Mouse (Mus musculus) midbrain, postnatal 0 days (tissue): ENCODE measurements around the gene Kctd17. TPM values are rescaled to one million over a fixed set of nuclear protein-coding genes. Genes with fewer than 3 reads are reported as not detected.

Source experiments
- ATAC-seq: fragments of 200-750 bp; cut with Nextera tagmentation; 2 replicates; pipeline ENCODE4 v1.8.0; 2017; ENCODE audit warnings: moderate number of reproducible peaks, mild to moderate bottlenecking, moderate TSS enrichment, moderate library complexity; ENCODE audit not compliant: low FRiP score
- DNase-seq: peaks from one replicate; pipeline ENCODE4 v3.0.0-alpha.2; 2015; ENCODE audit warnings: low spot score
- H3K27ac ChIP-seq: fragments of 300-500 bp; sonication (generic); 2 replicates; pipeline ENCODE4 v1.5.1; 2014; ENCODE audit warnings: low read depth, mild to moderate bottlenecking, low read length, mixed read lengths
- H3K27me3 ChIP-seq: fragments of 300-500 bp; sonication (generic); 2 replicates; pipeline ENCODE4 v1.6.1; 2014; ENCODE audit warnings: low read length, control low read depth, mixed read lengths; ENCODE audit not compliant: insufficient read depth
- H3K36me3 ChIP-seq: fragments of 300-500 bp; sonication (generic); 2 replicates; pipeline ENCODE4 v1.6.1; 2014; ENCODE audit warnings: low read length, control low read depth, mixed read lengths; ENCODE audit not compliant: insufficient read depth
- H3K4me1 ChIP-seq: fragments of 300-500 bp; sonication (generic); 2 replicates; pipeline ENCODE4 v1.6.1; 2014; ENCODE audit warnings: mild to moderate bottlenecking, control low read depth, antibody characterized with exemption, low read length, mixed read lengths; ENCODE audit not compliant: insufficient read depth
- H3K4me2 ChIP-seq: fragments of 300-500 bp; sonication (generic); 2 replicates; pipeline ENCODE4 v1.6.1; 2014; ENCODE audit warnings: low read depth, mild to moderate bottlenecking, low read length, mixed read lengths; ENCODE audit not compliant: poor library complexity, severe bottlenecking
- H3K4me3 ChIP-seq: fragments of 300-500 bp; sonication (generic); 2 replicates; pipeline ENCODE4 v1.5.1; 2014; ENCODE audit warnings: low read depth, mild to moderate bottlenecking, low read length, moderate library complexity
- H3K9ac ChIP-seq: fragments of 300-500 bp; sonication (generic); replicated peaks from 2 replicates; pipeline ENCODE4 v1.6.1; 2014; ENCODE audit warnings: mild to moderate bottlenecking, low read length, moderate library complexity, mixed read lengths; ENCODE audit not compliant: poor library complexity, severe bottlenecking
- H3K9me3 ChIP-seq: fragments of 300-500 bp; sonication (generic); 2 replicates; pipeline ENCODE4 v1.6.1; 2016; ENCODE audit warnings: low read length, control low read depth
- CTCF ChIP-seq: IDR thresholded peaks from 2 replicates; pipeline ENCODE4 v1.5.1; 2016; ENCODE audit warnings: antibody characterized with exemption, mild to moderate bottlenecking
- whole genome bisulfite sequencing: fragments of 180-500 bp; shearing (Covaris S2); extraction: QIAGEN DNeasy Blood & Tissue Kit; methylation state at CpG from one replicate; pipeline ENCODE4 v1.1.7; 2014; 5-methylcytosine and 5-hydroxymethylcytosine counted together
- polyA plus RNA-seq: library from polyadenylated mRNA; unstranded; fragments of >200 nt; fragmentation: Nextera tagmentation; extraction: Ambion mirVana; gene quantifications from 2 replicates; pipeline ENCODE4 v1.2.1, GENCODE M21; 2015
- total RNA-seq: library from RNA; depleted of rRNA; stranded (reverse); fragments of >200 nt; gene quantifications from 2 replicates; pipeline ENCODE4 v1.2.3, GENCODE M21; 2014

The Kctd17 gene
- total and polyA plus RNA-seq, 2 experiments from 2014 or later = 152 to 164 TPM

- Histone ChIP-seq H3K4me2 (no peak overlapping the region), H3K4me3 (no peak overlapping the region), H3K9ac (no peak overlapping the region), H3K27me3 (no peaks in the 10 kb centered on the region), H3K27ac (no peak overlapping the region), H3K36me3 (no peaks in the 10 kb centered on the region), H3K4me1 (no peaks in the 10 kb centered on the region), H3K9me3 (no peaks in the 10 kb centered on the region)
- DNase-seq (peak; percentile 42), ATAC-seq (no peak)
- 71% methylated on average over 3 of the region's 3 CpGs for WGBS
- no peak for TF ChIP-seq CTCF
These were observed 47.3 kb downstream of the Kctd17 start for GRCm38 (mm10) chr15:78475604-78476031.

DNA sequence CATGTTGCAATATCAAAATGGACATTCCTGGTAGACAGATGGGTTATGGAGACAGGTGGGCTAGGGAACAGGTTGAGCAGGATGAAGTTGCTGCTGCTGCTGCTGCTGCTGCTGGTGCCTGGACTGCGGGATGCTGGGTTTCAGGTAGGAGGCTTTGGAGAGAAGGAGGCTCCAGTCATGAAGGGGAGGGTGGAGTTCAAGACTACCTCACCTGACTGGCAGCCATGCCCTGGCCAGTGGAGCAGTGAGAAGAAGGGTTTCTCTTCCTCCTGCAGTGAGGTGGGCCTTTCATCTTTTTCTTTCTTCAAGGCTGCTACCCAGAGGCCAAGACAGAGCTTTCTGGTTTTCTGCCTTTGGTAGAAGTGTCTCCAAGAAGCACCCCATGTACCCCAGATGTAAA is 48.5 kb downstream of the Kctd17 start:
- Histone ChIP-seq H3K27me3 (no peaks in the 10 kb centered on the region), H3K4me3 (no peak overlapping the region), H3K9me3 (no peaks in the 10 kb centered on the region), H3K4me1 (no peaks in the 10 kb centered on the region), H3K36me3 (no peaks in the 10 kb centered on the region), H3K4me2 (no peak overlapping the region), H3K27ac (no peak overlapping the region), H3K9ac (no peak overlapping the region)
- no peak for TF ChIP-seq CTCF
- ATAC-seq = no peak
- no peak for DNase-seq
- WGBS = 86% methylated on average over 1 of the region's 1 CpGs

GRCm38 (mm10) chr15:78478073-78478472 is 49.7 kb downstream of the Kctd17 start:
- ATAC-seq = no peak
- no peak overlapping the region for H3K4me3 ChIP-seq
- TF ChIP-seq CTCF = no peak
- no peak overlapping the region for H3K4me2 ChIP-seq
- no peaks in the 10 kb centered on the region for H3K27me3 ChIP-seq
- 86% methylated on average over 4 of the region's 4 CpGs for WGBS
- no peaks in the 10 kb centered on the region for H3K4me1 ChIP-seq
- no peaks in the 10 kb centered on the region for H3K36me3 ChIP-seq
- no peaks in the 10 kb centered on the region for H3K9me3 ChIP-seq
- no peak overlapping the region for H3K27ac ChIP-seq
- DNase-seq = no peak
- H3K9ac ChIP-seq = no peak overlapping the region

- Histone ChIP-seq H3K9me3 (no peaks in the 10 kb centered on the region), H3K4me3 (no peak overlapping the region), H3K27ac (no peak overlapping the region), H3K4me1 (no peaks in the 10 kb centered on the region), H3K27me3 (no peaks in the 10 kb centered on the region), H3K36me3 (no peaks in the 10 kb centered on the region), H3K9ac (no peak overlapping the region), H3K4me2 (no peak overlapping the region)
- ATAC-seq (no peak), DNase-seq (no peak)
- TF ChIP-seq CTCF = no peak
- 82% methylated on average over 5 of the region's 5 CpGs for WGBS
These were observed 51.1 kb downstream of the Kctd17 start for GRCm38 (mm10) chr15:78479470-78479869.

GRCm38 (mm10) chr15:78480111-78480510 is 51.7 kb downstream of the Kctd17 start:
- Histone ChIP-seq H3K27me3 (no peaks in the 10 kb centered on the region), H3K9ac (no peak overlapping the region), H3K4me2 (no peak overlapping the region), H3K36me3 (no peaks in the 10 kb centered on the region), H3K4me3 (no peak overlapping the region), H3K9me3 (no peaks in the 10 kb centered on the region), H3K4me1 (no peaks in the 10 kb centered on the region), H3K27ac (no peak overlapping the region)
- ATAC-seq (no peak), DNase-seq (no peak)
- 73% methylated on average over 7 of the region's 7 CpGs for WGBS
- no peak for TF ChIP-seq CTCF

- 88% methylated on average over 2 of the region's 2 CpGs for WGBS
- no peak overlapping the region for H3K27ac ChIP-seq
- H3K9ac ChIP-seq = no peak overlapping the region
- no peaks in the 10 kb centered on the region for H3K9me3 ChIP-seq
- DNase-seq (no peak), ATAC-seq (no peak)
- H3K4me2 ChIP-seq = no peak overlapping the region
- H3K36me3 ChIP-seq = no peaks in the 10 kb centered on the region
- H3K4me1 ChIP-seq = no peaks in the 10 kb centered on the region
- no peak overlapping the region for H3K4me3 ChIP-seq
- H3K27me3 ChIP-seq = no peaks in the 10 kb centered on the region
- TF ChIP-seq CTCF = no peak
These were observed 52.6 kb downstream of the Kctd17 start for GRCm38 (mm10) chr15:78480991-78481390.
